Mouse (Mus musculus) ES-Bruce4 (cell line): ENCODE data around the gene Nrp1. TPM values are rescaled to one million over a fixed set of nuclear protein-coding genes. Genes with fewer than 3 reads are reported as not detected.

Experiments used
- H3K27ac ChIP-seq: 2 replicates; pipeline ENCODE4 v1.5.1; 2012; ENCODE audit warnings: low read length, inconsistent platforms; ENCODE audit not compliant: insufficient read depth
- H3K27me3 ChIP-seq: 2 replicates; pipeline ENCODE4 v1.6.1; 2012; ENCODE audit warnings: mild to moderate bottlenecking, low read length, inconsistent platforms; ENCODE audit not compliant: control insufficient read depth, poor library complexity, insufficient read depth, severe bottlenecking
- H3K36me3 ChIP-seq: 2 replicates; pipeline ENCODE4 v1.6.1; 2012; ENCODE audit warnings: inconsistent platforms, mild to moderate bottlenecking, low read length, moderate library complexity; ENCODE audit not compliant: control insufficient read depth, poor library complexity, insufficient read depth, severe bottlenecking
- H3K4me1 ChIP-seq: one replicate; pipeline ENCODE4 v1.8.1; 2011; ENCODE audit warnings: low read length; ENCODE audit not compliant: control insufficient read depth, insufficient read depth
- H3K4me3 ChIP-seq: 2 replicates; pipeline ENCODE4 v1.5.1; 2011; ENCODE audit warnings: low read depth, mild to moderate bottlenecking, low read length
- H3K9ac ChIP-seq: 2 replicates; pipeline ENCODE4 v1.6.1; 2012; ENCODE audit warnings: low read depth, mild to moderate bottlenecking, inconsistent platforms; ENCODE audit not compliant: poor library complexity, severe bottlenecking
- H3K9me3 ChIP-seq: replicated peaks from 2 replicates; pipeline ENCODE4 v1.6.1; 2012; ENCODE audit warnings: mild to moderate bottlenecking, low read length, inconsistent platforms; ENCODE audit not compliant: control insufficient read depth, poor library complexity, insufficient read depth, severe bottlenecking
- CTCF ChIP-seq: IDR thresholded peaks from one replicate; pipeline ENCODE4 v1.8.1; 2011; ENCODE audit warnings: low read depth, low read length
- EP300 ChIP-seq: IDR thresholded peaks from 2 replicates; pipeline ENCODE4 v1.6.1; 2011; ENCODE audit warnings: low read depth, low read length; ENCODE audit not compliant: insufficient read depth
- POLR2A ChIP-seq: IDR thresholded peaks from one replicate; pipeline ENCODE4 v1.8.1; 2011; ENCODE audit warnings: low read length; ENCODE audit not compliant: insufficient read depth
- polyA plus RNA-seq: library from polyadenylated mRNA; stranded (reverse); fragments of >200 nt; gene quantifications from 2 replicates; pipeline ENCODE4 v1.2.4, GENCODE M21; 2011; ENCODE audit warnings: low read depth; ENCODE audit not compliant: missing spikeins, insufficient read depth, insufficient read length

Gene Nrp1
- polyA plus RNA-seq, 1 experiment, result 0.40 TPM

- TF ChIP-seq CTCF, result no peak
- no peak for TF ChIP-seq POLR2A
- TF ChIP-seq EP300, result no peak
- Histone ChIP-seq H3K27ac (no peak overlapping the region), H3K4me1 (no peaks in the 10 kb centered on the region), H3K9me3 (no peaks in the 10 kb centered on the region), H3K27me3 (no peaks in the 10 kb centered on the region), H3K9ac (no peak overlapping the region), H3K36me3 (no peaks in the 10 kb centered on the region), H3K4me3 (no peak overlapping the region)
Observed at GRCm38 (mm10) chr8:128384921-128385332, 26.5 kb downstream of the Nrp1 start.

- H3K9ac ChIP-seq, result no peak overlapping the region
- no peaks in the 10 kb centered on the region for H3K9me3 ChIP-seq
- H3K36me3 ChIP-seq, result no peaks in the 10 kb centered on the region
- H3K27me3 ChIP-seq, result no peaks in the 10 kb centered on the region
- no peak overlapping the region for H3K4me3 ChIP-seq
- H3K4me1 ChIP-seq, result no peaks in the 10 kb centered on the region
- TF ChIP-seq EP300 (no peak), POLR2A (no peak), CTCF (no peak)
- no peak overlapping the region for H3K27ac ChIP-seq
Observed at GRCm38 (mm10) chr8:128386963-128387621, 28.7 kb downstream of the Nrp1 start.

GRCm38 (mm10) chr8:128390759-128391158, 32.4 kb downstream of the Nrp1 start:
- H3K9me3 ChIP-seq, result no peaks in the 10 kb centered on the region
- H3K27me3 ChIP-seq, result no peaks in the 10 kb centered on the region
- no peak overlapping the region for H3K9ac ChIP-seq
- TF ChIP-seq POLR2A (no peak), EP300 (no peak), CTCF (no peak)
- no peak overlapping the region for H3K27ac ChIP-seq
- H3K4me1 ChIP-seq, result no peaks in the 10 kb centered on the region
- no peaks in the 10 kb centered on the region for H3K36me3 ChIP-seq
- H3K4me3 ChIP-seq, result no peak overlapping the region

- TF ChIP-seq EP300 (no peak), POLR2A (no peak), CTCF (no peak)
- H3K9ac ChIP-seq, result no peak overlapping the region
- no peaks in the 10 kb centered on the region for H3K4me1 ChIP-seq
- H3K27ac ChIP-seq, result no peak overlapping the region
- H3K27me3 ChIP-seq, result no peaks in the 10 kb centered on the region
- H3K36me3 ChIP-seq, result no peaks in the 10 kb centered on the region
- no peaks in the 10 kb centered on the region for H3K9me3 ChIP-seq
- H3K4me3 ChIP-seq, result no peak overlapping the region
Observed at GRCm38 (mm10) chr8:128391182-128391760, 32.9 kb downstream of the Nrp1 start.

GRCm38 (mm10) chr8:128394671-128395193, 36.3 kb downstream of the Nrp1 start:
- Histone ChIP-seq H3K4me3 (no peak overlapping the region), H3K9me3 (no peaks in the 10 kb centered on the region), H3K27me3 (no peaks in the 10 kb centered on the region), H3K4me1 (no peaks in the 10 kb centered on the region), H3K9ac (no peak overlapping the region), H3K36me3 (no peaks in the 10 kb centered on the region), H3K27ac (no peak overlapping the region)
- TF ChIP-seq POLR2A (no peak), EP300 (no peak), CTCF (no peak)

GRCm38 (mm10) chr8:128396968-128397367, 38.6 kb downstream of the Nrp1 start:
- Histone ChIP-seq H3K27ac (no peak overlapping the region), H3K9ac (no peak overlapping the region), H3K9me3 (no peaks in the 10 kb centered on the region), H3K36me3 (no peaks in the 10 kb centered on the region), H3K27me3 (no peaks in the 10 kb centered on the region), H3K4me1 (no peaks in the 10 kb centered on the region), H3K4me3 (no peak overlapping the region)
- no peak for TF ChIP-seq POLR2A
- no peak for TF ChIP-seq EP300
- no peak for TF ChIP-seq CTCF
